In the genomic region with DNA sequence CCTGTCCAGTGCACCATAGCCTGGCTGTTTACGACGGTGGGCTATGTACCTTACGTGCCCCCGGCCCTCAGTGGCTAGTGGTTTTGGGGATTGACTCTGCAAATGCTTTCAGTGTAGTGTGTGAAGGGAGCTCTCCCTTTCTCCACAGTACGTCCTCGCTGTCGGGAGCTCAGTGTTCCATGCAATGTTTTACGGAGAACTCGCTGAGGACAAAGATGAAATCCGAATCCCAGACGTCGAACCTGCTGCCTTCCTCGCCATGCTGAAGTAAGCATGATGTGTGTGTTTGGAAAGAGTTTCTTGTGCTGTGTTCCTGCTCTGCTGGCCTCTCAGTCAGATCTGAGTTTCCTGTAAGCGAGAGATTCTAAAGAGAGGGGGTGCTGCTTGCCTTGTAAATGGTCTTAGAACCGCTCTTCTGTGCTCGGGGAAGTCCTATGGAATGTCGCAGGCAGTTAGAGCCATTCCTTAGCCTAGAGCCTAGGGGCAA, we compare ENCODE assay signal across 7 mouse cellular contexts. TPM values are rescaled to one million over a fixed set of nuclear protein-coding genes. Genes with fewer than 3 reads are reported as not detected.
DNase-seq lines count a peak whose midpoint lies in the region; ATAC-seq lines count a peak whose summit lies in the region.

No protein-coding gene starts in this region.

- no peaks in the 10 kb centered on the region for H3K9me3 ChIP-seq in midbrain, embryonic 13.5 days
- no peaks in the 10 kb centered on the region for H3K9me3 ChIP-seq in midbrain, embryonic 10.5 days (replicated peaks)
- H3K9me3 ChIP-seq in embryonic facial prominence, embryonic 13.5 days: no peaks in the 10 kb centered on the region
- no peaks in the 10 kb centered on the region for H3K9me3 ChIP-seq in hindbrain, embryonic 16.5 days (ENCODE audit: control insufficient read depth, low read length)
- no peaks in the 10 kb centered on the region for H3K9me3 ChIP-seq in neural tube, embryonic 12.5 days

- peak overlapping the region; percentile 56 for H3K9ac ChIP-seq in midbrain, embryonic 13.5 days (replicated peaks)
- H3K9ac ChIP-seq in embryonic facial prominence, embryonic 13.5 days: peak overlapping the region; percentile 69
- H3K9ac ChIP-seq in hindbrain, embryonic 16.5 days (ENCODE audit: low read depth, low read length): peak overlapping the region; percentile 66
- 0 out of 2 replicates have a peak overlapping the region, but pooled peaks have one; percentile 17 for H3K9ac ChIP-seq in neural tube, embryonic 12.5 days

- no peaks in the 10 kb centered on the region for H3K27me3 ChIP-seq in midbrain, embryonic 13.5 days
- H3K27me3 ChIP-seq in midbrain, embryonic 10.5 days (ENCODE audit: low read depth, poor library complexity, severe bottlenecking): no peaks in the 10 kb centered on the region
- H3K27me3 ChIP-seq in embryonic facial prominence, embryonic 13.5 days: no peaks in the 10 kb centered on the region
- H3K27me3 ChIP-seq in hindbrain, embryonic 16.5 days (replicated peaks; ENCODE audit: control insufficient read depth, insufficient read depth, low read length): no peaks in the 10 kb centered on the region
- H3K27me3 ChIP-seq in neural tube, embryonic 12.5 days (replicated peaks): no peaks in the 10 kb centered on the region

- no peak for ATAC-seq in midbrain, embryonic 13.5 days
- ATAC-seq in embryonic facial prominence, embryonic 13.5 days (ENCODE audit: insufficient number of reproducible peaks, insufficient read depth, low FRiP score, low TSS enrichment, low read depth): no peak; the same call in 1 of the 2 replicates
- ATAC-seq in hindbrain, embryonic 16.5 days: peak; percentile 32; the same call in 1 of the 2 replicates
- peak; percentile 18; the same call in 1 of the 2 replicates for ATAC-seq in neural tube, embryonic 12.5 days (ENCODE audit: low FRiP score, low read depth)

- 60% methylated on average over 17 of the region's 17 CpGs for whole genome bisulfite sequencing in midbrain, embryonic 13.5 days
- WGBS in midbrain, embryonic 10.5 days: 68% methylated on average over 17 of the region's 17 CpGs
- 32% methylated on average over 17 of the region's 17 CpGs for WGBS in embryonic facial prominence, embryonic 13.5 days
- 51% methylated on average over 17 of the region's 17 CpGs for WGBS in hindbrain, embryonic 16.5 days
- WGBS in neural tube, embryonic 12.5 days: 56% methylated on average over 17 of the region's 17 CpGs

- peaks cover 14% of the 10 kb centered on the region for H3K36me3 ChIP-seq in midbrain, embryonic 13.5 days
- H3K36me3 ChIP-seq in midbrain, embryonic 10.5 days: peaks cover 42% of the 10 kb centered on the region
- peaks cover 28% of the 10 kb centered on the region for H3K36me3 ChIP-seq in embryonic facial prominence, embryonic 13.5 days
- peaks cover 6% of the 10 kb centered on the region; the same call in 1 of the 2 replicates for H3K36me3 ChIP-seq in hindbrain, embryonic 16.5 days (ENCODE audit: control insufficient read depth, insufficient read depth, low read length)
- peaks cover 18% of the 10 kb centered on the region for H3K36me3 ChIP-seq in neural tube, embryonic 12.5 days

- H3K4me3 ChIP-seq in midbrain, embryonic 13.5 days (replicated peaks): peak overlapping the region; percentile 47
- H3K4me3 ChIP-seq in midbrain, embryonic 10.5 days: no peak overlapping the region
- peak overlapping the region; percentile 44 for H3K4me3 ChIP-seq in embryonic facial prominence, embryonic 13.5 days
- H3K4me3 ChIP-seq in hindbrain, embryonic 16.5 days (ENCODE audit: low read length): peak overlapping the region; percentile 55
- peak overlapping the region; percentile 26 for H3K4me3 ChIP-seq in neural tube, embryonic 12.5 days

- DNase-seq in midbrain, embryonic 10.5 days (ENCODE audit: low spot score): no peak
- no peak for DNase-seq in Muller cell, postnatal 12 days (ENCODE audit: inconsistent ontology term)
- no peak for DNase-seq in urinary bladder, postnatal 36 days (ENCODE audit: low spot score in 2 of 2)

- peaks cover 39% of the 10 kb centered on the region for H3K4me1 ChIP-seq in midbrain, embryonic 13.5 days (replicated peaks)
- peaks cover 47% of the 10 kb centered on the region for H3K4me1 ChIP-seq in midbrain, embryonic 10.5 days
- H3K4me1 ChIP-seq in embryonic facial prominence, embryonic 13.5 days: peaks cover 55% of the 10 kb centered on the region
- peaks cover 19% of the 10 kb centered on the region for H3K4me1 ChIP-seq in hindbrain, embryonic 16.5 days (ENCODE audit: control insufficient read depth, insufficient read depth, low read depth, low read length)
- peaks cover 30% of the 10 kb centered on the region for H3K4me1 ChIP-seq in neural tube, embryonic 12.5 days

- peak overlapping the region; percentile 64 for H3K4me2 ChIP-seq in midbrain, embryonic 13.5 days (replicated peaks)
- peak overlapping the region; percentile 60 for H3K4me2 ChIP-seq in embryonic facial prominence, embryonic 13.5 days
- peak overlapping the region; percentile 72 for H3K4me2 ChIP-seq in hindbrain, embryonic 16.5 days (ENCODE audit: low read length)
- peak overlapping the region; percentile 61 for H3K4me2 ChIP-seq in neural tube, embryonic 12.5 days (replicated peaks)

- peak overlapping the region; percentile 12; the same call in 1 of the 2 replicates for H3K27ac ChIP-seq in midbrain, embryonic 13.5 days
- no peak overlapping the region for H3K27ac ChIP-seq in midbrain, embryonic 10.5 days (replicated peaks)
- H3K27ac ChIP-seq in embryonic facial prominence, embryonic 13.5 days: peak overlapping the region; percentile 82
- peak overlapping the region; percentile 76 for H3K27ac ChIP-seq in hindbrain, embryonic 16.5 days (ENCODE audit: low read depth, low read length)
- no peak overlapping the region for H3K27ac ChIP-seq in neural tube, embryonic 12.5 days

RNA-seq across cellular contexts. Expression of a gene that starts 23.9 kb away (rescaled TPM):
- 29.2 and 31.6 TPM in 2 replicates for polyA plus RNA-seq in midbrain, embryonic 13.5 days (2015; fragmentation: Nextera tagmentation; extraction: Ambion mirVana)
- 17.3 and 19.1 TPM in 2 replicates for polyA plus RNA-seq in midbrain, embryonic 10.5 days (2016; fragmentation: Nextera tagmentation; extraction: Ambion mirVana)
- 25.8 and 30.2 TPM in 2 replicates for polyA plus RNA-seq in embryonic facial prominence, embryonic 13.5 days (2015; fragmentation: Nextera tagmentation; extraction: Ambion mirVana)
- 33.7 and 37.5 TPM in 2 replicates for polyA plus RNA-seq in hindbrain, embryonic 16.5 days (2015; fragmentation: Nextera tagmentation; extraction: Ambion mirVana)
- 16.3 and 17.0 TPM in 2 replicates for polyA plus RNA-seq in neural tube, embryonic 12.5 days (2016; fragmentation: Nextera tagmentation; extraction: Ambion mirVana)

Comparison
In these comparisons a context has a peak if more than half of its experiments do, and no peak if none do; other contexts are left out.
1. H3K27ac ChIP-seq: peak in midbrain, embryonic 13.5 days (single experiment), embryonic facial prominence, embryonic 13.5 days (single experiment) and hindbrain, embryonic 16.5 days (single experiment); none in midbrain, embryonic 10.5 days (single experiment) and neural tube, embryonic 12.5 days (single experiment).
2. ATAC-seq: peak in hindbrain, embryonic 16.5 days (single experiment) and neural tube, embryonic 12.5 days (single experiment); none in midbrain, embryonic 13.5 days (single experiment) and embryonic facial prominence, embryonic 13.5 days (single experiment).
3. H3K9ac ChIP-seq: peak in every context shown above with its lines; median percentile 69 in embryonic facial prominence, embryonic 13.5 days; 66 in hindbrain, embryonic 16.5 days; 56 in midbrain, embryonic 13.5 days; 17 in neural tube, embryonic 12.5 days.
4. Peak in every context shown above with its lines, with median percentiles within 50 percentile points of each other: H3K4me2 ChIP-seq.